26 mouse cellular contexts compared by ENCODE assay signal in genomic region chr4:132574809-132575347, GRCm38 (mm10). TPM values are rescaled to one million over a fixed set of nuclear protein-coding genes. Genes with fewer than 3 reads are reported as not detected.
DNase-seq lines count a peak whose midpoint lies in the region; ATAC-seq lines count a peak whose summit lies in the region.
"Had no signal": no experiment of that assay in that cellular context is flagged by ENCODE, and none has a peak within 500 bp of the region (broad histone marks: within the 10 kb centered on the region; RNA-seq: fewer than 3 reads in every experiment).

No protein-coding gene starts in this region.

- no peaks in the 10 kb centered on the region for H3K36me3 ChIP-seq in lung, embryonic 15.5 days
- H3K36me3 ChIP-seq: embryonic facial prominence, embryonic 12.5 days; embryonic facial prominence, embryonic 15.5 days; heart, embryonic 12.5 days; heart, embryonic 15.5 days; hindbrain, embryonic 10.5 days; hindbrain, embryonic 13.5 days had no signal

- H3K9ac ChIP-seq in lung, embryonic 15.5 days = no peak overlapping the region
- H3K9ac ChIP-seq: embryonic facial prominence, embryonic 12.5 days; embryonic facial prominence, embryonic 15.5 days; forebrain, postnatal 0 days; heart, embryonic 12.5 days; heart, embryonic 15.5 days; hindbrain, embryonic 13.5 days had no signal

- no peak overlapping the region for H3K4me3 ChIP-seq in lung, embryonic 15.5 days
- H3K4me3 ChIP-seq: embryonic facial prominence, embryonic 12.5 days; embryonic facial prominence, embryonic 15.5 days; heart, embryonic 12.5 days; heart, embryonic 15.5 days; hindbrain, embryonic 10.5 days; hindbrain, embryonic 13.5 days had no signal

- peaks cover 17% of the 10 kb centered on the region for H3K4me1 ChIP-seq in lung, embryonic 15.5 days
- H3K4me1 ChIP-seq: embryonic facial prominence, embryonic 12.5 days; embryonic facial prominence, embryonic 15.5 days; hindbrain, embryonic 13.5 days had no signal

- no peaks in the 10 kb centered on the region for H3K9me3 ChIP-seq in lung, embryonic 15.5 days
- H3K9me3 ChIP-seq: embryonic facial prominence, embryonic 12.5 days; embryonic facial prominence, embryonic 15.5 days; heart, embryonic 12.5 days; heart, embryonic 15.5 days; hindbrain, embryonic 10.5 days; hindbrain, embryonic 13.5 days had no signal

- H3K27ac ChIP-seq in lung, embryonic 15.5 days = peak overlapping the region; percentile 15; the same call in 1 of the 2 replicates
- H3K27ac ChIP-seq: embryonic facial prominence, embryonic 12.5 days; embryonic facial prominence, embryonic 15.5 days; heart, embryonic 15.5 days; hindbrain, embryonic 10.5 days; hindbrain, embryonic 13.5 days had no signal

- no peak overlapping the region for H3K4me2 ChIP-seq in lung, embryonic 15.5 days
- H3K4me2 ChIP-seq: embryonic facial prominence, embryonic 12.5 days; embryonic facial prominence, embryonic 15.5 days; heart, embryonic 12.5 days; heart, embryonic 15.5 days; hindbrain, embryonic 13.5 days had no signal

- no peaks in the 10 kb centered on the region for H3K27me3 ChIP-seq in lung, embryonic 15.5 days
- H3K27me3 ChIP-seq: embryonic facial prominence, embryonic 12.5 days; embryonic facial prominence, embryonic 15.5 days; heart, embryonic 12.5 days; heart, embryonic 15.5 days; hindbrain, embryonic 13.5 days had no signal

- no peak for DNase-seq in lung, adult 18-20 months
- peak; percentile 50 for DNase-seq in testis, postnatal 14 days (ENCODE audit: low spot score)
- DNase-seq in testis, postnatal 10 days (ENCODE audit: low spot score) = no peak
- no peak for DNase-seq in thymus, postnatal 0 days (ENCODE audit: low spot score)
- DNase-seq: adrenal gland, postnatal 10 days; cerebellum, adult 11 months; cerebellum, adult 2 months; cerebellum, adult 9-11 months; cerebellum, postnatal 25 days; forebrain, postnatal 0 days; gastrocnemius, postnatal 25 days; heart, adult 18-20 months; heart, postnatal 10 days; heart, postnatal 36 days had no signal

- ATAC-seq in lung, embryonic 15.5 days (ENCODE audit: borderline replicate concordance, extremely low read depth, low FRiP score, low TSS enrichment) = no peak
- ATAC-seq in megakaryocyte-erythroid progenitor cell, adult 5-6 weeks (replicated peaks; ENCODE audit: low FRiP score, low TSS enrichment, poor library complexity, severe bottlenecking) = peak; percentile 48
- ATAC-seq: activated CD4-positive, CD25-positive, alpha-beta regulatory T cell, adult 4 months; CD4-positive, CD25-positive, alpha-beta regulatory T cell, adult 4 months; forebrain, embryonic 14.5 days; forebrain, postnatal 0 days; hindbrain, embryonic 16.5 days had no signal

- WGBS in lung, embryonic 15.5 days = 85% methylated on average over 1 of the region's 1 CpGs

RNA-seq across cellular contexts. Expression of gene Ptafr, which starts 11.0 kb away (rescaled TPM):
- polyA plus RNA-seq in lung, embryonic 15.5 days (2015; fragmentation: Nextera tagmentation; extraction: Ambion mirVana) = 1.1 and 1.2 TPM in 2 replicates
- total RNA-seq in megakaryocyte-erythroid progenitor cell, adult 5-6 weeks (2014; fragmentation: Nextera tagmentation) = not detected in 2 replicates
- 0.23 TPM in 1 of 2 replicates, not detected in the other for total RNA-seq in megakaryocyte-erythroid progenitor cell, adult 5-6 weeks (2017)
- polyA plus RNA-seq in thymus, postnatal 0 days (2015; fragmentation: Nextera tagmentation; extraction: Ambion mirVana) = 0.96 and 1.5 TPM in 2 replicates

RNA-seq across cellular contexts. Expression of gene Dnajc8, which starts 39.5 kb away (rescaled TPM):
- polyA plus RNA-seq in lung, embryonic 15.5 days (2015; fragmentation: Nextera tagmentation; extraction: Ambion mirVana) = 146 and 157 TPM in 2 replicates
- 160 and 183 TPM in 2 replicates for total RNA-seq in megakaryocyte-erythroid progenitor cell, adult 5-6 weeks (2014; fragmentation: Nextera tagmentation)
- 481 and 593 TPM in 2 replicates for total RNA-seq in megakaryocyte-erythroid progenitor cell, adult 5-6 weeks (2017)
- polyA plus RNA-seq in thymus, postnatal 0 days (2015; fragmentation: Nextera tagmentation; extraction: Ambion mirVana) = 190 and 199 TPM in 2 replicates

RNA-seq across cellular contexts. Expression of gene Atpif1, which starts 41.4 kb away (rescaled TPM):
- 913 and 923 TPM in 2 replicates for polyA plus RNA-seq in lung, embryonic 15.5 days (2015; fragmentation: Nextera tagmentation; extraction: Ambion mirVana)
- total RNA-seq in megakaryocyte-erythroid progenitor cell, adult 5-6 weeks (2014; fragmentation: Nextera tagmentation) = 1,479 and 1,723 TPM in 2 replicates
- 2,914 and 3,482 TPM in 2 replicates for total RNA-seq in megakaryocyte-erythroid progenitor cell, adult 5-6 weeks (2017)
- polyA plus RNA-seq in thymus, postnatal 0 days (2015; fragmentation: Nextera tagmentation; extraction: Ambion mirVana) = 874 and 945 TPM in 2 replicates
